Mouse (Mus musculus) liver, embryonic 13.5 days (tissue): ENCODE data around the gene Rapgefl1. TPM values are rescaled to one million over a fixed set of nuclear protein-coding genes. Genes with fewer than 3 reads are reported as not detected.
A peak's percentile ranks its signal among the peaks of the same experiment; 100 is the strongest.

Source experiments
- ATAC-seq: fragments of 200-750 bp; cut with Nextera tagmentation; 2 replicates; pipeline ENCODE4 v1.8.0; 2017; ENCODE audit warnings: low read depth, mild to moderate bottlenecking, moderate number of reproducible peaks, moderate library complexity
- DNase-seq: peaks from one replicate; pipeline ENCODE4 v3.0.0; 2022
- H3K27ac ChIP-seq: fragments of 300-500 bp; sonication (generic); 2 replicates; pipeline ENCODE4 v1.5.1; 2015; ENCODE audit warnings: moderate library complexity, mild to moderate bottlenecking, inconsistent platforms
- H3K27me3 ChIP-seq: fragments of 300-500 bp; sonication (generic); 2 replicates; pipeline ENCODE4 v1.6.1; 2015; ENCODE audit warnings: mild to moderate bottlenecking, inconsistent platforms
- H3K36me3 ChIP-seq: fragments of 300-500 bp; sonication (generic); 2 replicates; pipeline ENCODE4 v1.6.1; 2015; ENCODE audit warnings: mild to moderate bottlenecking, inconsistent platforms
- H3K4me1 ChIP-seq: fragments of 300-500 bp; sonication (generic); replicated peaks from 2 replicates; pipeline ENCODE4 v1.6.1; 2015; ENCODE audit warnings: inconsistent platforms
- H3K4me2 ChIP-seq: fragments of 300-500 bp; sonication (generic); 2 replicates; pipeline ENCODE4 v1.6.1; 2015; ENCODE audit warnings: inconsistent platforms, mild to moderate bottlenecking, moderate library complexity
- H3K4me3 ChIP-seq: fragments of 300-500 bp; sonication (generic); replicated peaks from 2 replicates; pipeline ENCODE4 v1.5.1; 2015; ENCODE audit warnings: mild to moderate bottlenecking, inconsistent platforms
- H3K9ac ChIP-seq: fragments of 300-500 bp; sonication (generic); 2 replicates; pipeline ENCODE4 v1.6.1; 2015; ENCODE audit warnings: mild to moderate bottlenecking, inconsistent platforms
- H3K9me3 ChIP-seq: fragments of 300-500 bp; sonication (generic); replicated peaks from 2 replicates; pipeline ENCODE4 v1.6.1; 2016; ENCODE audit warnings: inconsistent platforms
- WGBS: fragments of 180-500 bp; shearing (Covaris S2); methylation state at CpG from one replicate; pipeline ENCODE4 v1.1.7; 2015; ENCODE audit not compliant: insufficient replicate concordance; 5-methylcytosine and 5-hydroxymethylcytosine counted together
- polyA plus RNA-seq: library from polyadenylated mRNA; unstranded; fragments of >200 nt; fragmentation: Nextera tagmentation; extraction: Ambion mirVana; gene quantifications from 2 replicates; pipeline ENCODE4 v1.2.1, GENCODE M21; 2015

Gene Rapgefl1
- polyA plus RNA-seq, 1 experiment from 2014 or later: 0.23 TPM

DNA sequence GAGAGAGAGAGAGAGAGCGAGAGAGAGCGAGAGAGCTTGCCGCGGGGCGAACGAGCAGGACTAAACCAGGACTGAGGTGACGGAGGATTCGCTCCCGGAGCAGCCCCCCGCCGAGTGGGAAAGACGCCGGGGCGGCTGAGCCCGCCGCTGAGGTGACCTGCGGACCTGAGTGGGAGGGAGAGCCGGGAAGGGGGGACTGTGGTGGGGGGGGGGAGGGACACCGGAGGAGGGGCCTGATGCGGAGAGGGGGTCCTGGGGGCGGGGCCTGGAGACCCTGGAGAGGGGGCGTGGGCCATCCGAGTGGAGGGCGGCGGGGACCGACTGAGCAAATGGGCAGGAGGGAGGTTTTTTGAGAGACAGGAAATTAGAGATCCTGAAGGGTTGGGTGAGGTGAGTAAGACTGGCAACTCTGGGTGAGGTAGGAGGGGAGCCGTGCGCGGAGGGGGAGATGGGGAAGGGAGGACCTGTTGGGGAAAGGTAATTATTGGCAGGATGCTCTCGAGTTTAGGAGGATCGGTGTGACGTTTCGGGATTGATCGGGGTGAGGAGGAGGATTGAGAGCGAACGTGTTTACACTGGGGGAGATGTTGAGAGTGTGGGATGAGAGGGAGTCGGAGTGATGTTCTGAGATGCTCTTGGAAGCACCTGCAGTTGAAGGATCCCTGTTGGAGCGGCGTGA is 27.3 kb downstream of the Rapgefl1 start:
- peak overlapping the region; percentile 79 for H3K4me3 ChIP-seq
- no peaks in the 10 kb centered on the region for H3K9me3 ChIP-seq
- peaks cover 28% of the 10 kb centered on the region for H3K36me3 ChIP-seq
- ATAC-seq: peak; percentile 52
- H3K9ac ChIP-seq: peak overlapping the region; percentile 89
- H3K4me1 ChIP-seq: peaks cover 22% of the 10 kb centered on the region
- under 1% methylated on average over 39 of the region's 39 CpGs for WGBS
- peak overlapping the region; percentile 86 for H3K27ac ChIP-seq
- peak; percentile 27 for DNase-seq
- peak overlapping the region; percentile 85 for H3K4me2 ChIP-seq
- no peaks in the 10 kb centered on the region for H3K27me3 ChIP-seq

DNA sequence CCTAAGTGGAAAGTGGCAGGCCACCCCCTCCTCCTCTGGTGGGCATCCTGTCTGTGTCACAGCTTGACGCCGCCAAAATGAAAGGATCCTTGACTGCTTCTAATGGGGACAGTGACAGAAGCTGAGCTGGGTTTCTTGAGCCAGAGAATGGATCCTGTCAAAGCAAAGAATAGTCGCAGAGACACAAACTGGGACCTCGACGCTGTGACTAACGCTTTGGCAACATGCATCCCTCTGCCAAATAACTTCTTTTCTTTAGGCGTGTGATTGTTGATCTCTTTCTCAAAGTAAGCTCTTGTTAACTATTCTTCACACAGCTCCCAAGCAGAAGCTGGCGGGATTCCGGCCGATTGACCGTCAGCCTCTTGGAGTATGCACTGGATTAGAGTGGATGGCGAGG is 30.7 kb downstream of the Rapgefl1 start:
- 88% methylated on average over 12 of the region's 12 CpGs for WGBS
- Histone ChIP-seq H3K27me3 (no peaks in the 10 kb centered on the region), H3K36me3 (peaks cover 47% of the 10 kb centered on the region), H3K9me3 (no peaks in the 10 kb centered on the region), H3K9ac (no peak overlapping the region), H3K4me3 (no peak overlapping the region), H3K27ac (no peak overlapping the region), H3K4me1 (peaks cover 30% of the 10 kb centered on the region), H3K4me2 (no peak overlapping the region)
- no peak for ATAC-seq
- DNase-seq: no peak

DNA sequence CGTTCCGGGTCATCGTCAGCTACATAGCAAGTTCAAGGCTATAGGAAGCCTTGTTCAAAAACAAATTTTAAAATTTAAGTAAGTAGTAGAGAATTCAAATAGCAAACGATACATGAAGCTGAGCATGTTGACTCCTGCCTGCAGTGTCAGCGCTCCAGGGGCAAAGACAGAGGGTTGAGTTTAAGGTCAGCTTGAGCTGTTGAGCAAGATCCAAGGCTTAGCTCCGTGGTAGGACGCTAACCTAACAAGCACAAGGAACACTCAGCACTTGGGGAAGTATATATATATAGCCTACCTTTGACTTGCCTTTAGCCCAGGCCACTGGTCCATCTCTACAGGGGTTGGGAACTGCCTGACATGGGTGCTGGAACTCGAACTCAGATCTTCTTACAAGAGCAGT is 33.3 kb downstream of the Rapgefl1 start:
- H3K27me3 ChIP-seq: no peaks in the 10 kb centered on the region
- H3K9me3 ChIP-seq: no peaks in the 10 kb centered on the region
- WGBS: 84% methylated on average over 8 of the region's 8 CpGs
- DNase-seq (no peak), ATAC-seq (no peak)
- H3K4me1 ChIP-seq: peaks cover 25% of the 10 kb centered on the region
- H3K27ac ChIP-seq: no peak overlapping the region
- H3K4me3 ChIP-seq: no peak overlapping the region
- H3K4me2 ChIP-seq: no peak overlapping the region
- H3K9ac ChIP-seq: no peak overlapping the region
- peaks cover 49% of the 10 kb centered on the region for H3K36me3 ChIP-seq

DNA sequence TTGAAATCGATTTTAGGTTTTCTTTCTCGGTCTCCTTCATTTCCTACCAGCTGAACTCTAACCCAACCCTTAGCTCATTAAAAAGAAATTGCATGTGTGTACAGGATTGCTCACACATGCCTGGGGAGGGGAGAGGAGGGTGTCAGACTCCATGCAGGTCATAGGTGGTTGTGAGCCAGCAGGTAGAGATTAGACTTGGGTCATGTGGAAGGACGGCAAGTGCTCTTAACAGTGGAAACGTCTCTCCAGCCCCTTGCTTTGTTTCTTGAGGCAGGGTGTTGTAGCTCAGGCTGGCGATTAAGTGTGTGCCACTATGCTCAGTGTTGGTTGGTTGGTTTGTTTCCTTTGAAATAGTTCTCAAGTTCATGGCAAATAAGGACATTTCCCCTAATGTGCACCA is 34.2 kb downstream of the Rapgefl1 start:
- Histone ChIP-seq H3K27me3 (no peaks in the 10 kb centered on the region), H3K9me3 (no peaks in the 10 kb centered on the region), H3K9ac (no peak overlapping the region), H3K4me2 (no peak overlapping the region), H3K4me3 (no peak overlapping the region), H3K27ac (no peak overlapping the region), H3K4me1 (peaks cover 24% of the 10 kb centered on the region), H3K36me3 (peaks cover 50% of the 10 kb centered on the region)
- 77% methylated on average over 5 of the region's 5 CpGs for WGBS
- no peak for ATAC-seq
- DNase-seq: no peak

DNA sequence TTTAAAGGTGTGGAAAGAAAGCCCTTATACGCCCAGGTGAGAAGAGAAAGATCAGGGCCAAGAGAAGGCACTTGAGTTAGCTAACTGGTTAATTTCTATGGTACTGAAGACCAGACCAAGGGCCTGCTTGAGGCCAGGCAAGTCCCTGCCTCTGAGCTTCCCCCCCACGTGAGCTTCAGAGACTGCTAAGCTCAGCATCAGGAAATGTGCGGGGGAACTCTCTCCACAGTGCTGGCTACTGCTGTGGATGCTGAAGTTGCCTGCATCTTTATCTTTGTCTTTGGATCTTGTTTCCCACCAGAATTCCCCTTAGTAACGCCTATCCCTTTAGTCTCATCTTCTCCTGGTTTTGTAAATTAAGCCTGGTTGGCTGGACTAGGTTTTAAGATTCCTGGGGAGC is 34.8 kb downstream of the Rapgefl1 start:
- H3K27ac ChIP-seq: no peak overlapping the region
- 70% methylated on average over 4 of the region's 4 CpGs for WGBS
- H3K36me3 ChIP-seq: peaks cover 46% of the 10 kb centered on the region
- no peaks in the 10 kb centered on the region for H3K9me3 ChIP-seq
- DNase-seq: no peak
- no peak overlapping the region for H3K4me2 ChIP-seq
- no peaks in the 10 kb centered on the region for H3K27me3 ChIP-seq
- H3K4me3 ChIP-seq: no peak overlapping the region
- H3K4me1 ChIP-seq: peaks cover 24% of the 10 kb centered on the region
- no peak for ATAC-seq
- no peak overlapping the region for H3K9ac ChIP-seq

DNA sequence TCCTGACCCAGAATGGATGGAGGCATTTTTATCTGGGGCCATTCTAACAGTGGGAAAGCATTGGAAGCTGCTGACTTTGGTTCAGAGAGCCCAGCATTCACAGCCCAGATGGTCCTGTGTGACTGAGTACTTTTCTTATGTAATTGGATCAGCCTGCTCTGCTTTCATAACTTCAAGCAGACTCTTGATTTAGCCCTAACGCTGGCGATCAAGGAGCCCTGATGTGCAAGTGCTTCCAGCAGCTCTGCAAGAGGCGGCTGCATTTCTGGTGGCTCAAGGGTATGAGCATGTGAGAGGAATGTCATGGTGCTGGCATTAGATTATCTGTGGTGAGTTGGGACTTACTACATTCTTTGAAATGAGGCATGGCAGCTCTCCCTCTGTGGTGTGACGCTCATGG is 35.5 kb downstream of the Rapgefl1 start:
- WGBS: 85% methylated on average over 4 of the region's 4 CpGs
- H3K27ac ChIP-seq: no peak overlapping the region
- no peak overlapping the region for H3K4me3 ChIP-seq
- H3K4me2 ChIP-seq: no peak overlapping the region
- no peaks in the 10 kb centered on the region for H3K9me3 ChIP-seq
- ATAC-seq: no peak
- H3K36me3 ChIP-seq: peaks cover 40% of the 10 kb centered on the region
- H3K27me3 ChIP-seq: no peaks in the 10 kb centered on the region
- peaks cover 26% of the 10 kb centered on the region for H3K4me1 ChIP-seq
- H3K9ac ChIP-seq: no peak overlapping the region
- no peak for DNase-seq

DNA sequence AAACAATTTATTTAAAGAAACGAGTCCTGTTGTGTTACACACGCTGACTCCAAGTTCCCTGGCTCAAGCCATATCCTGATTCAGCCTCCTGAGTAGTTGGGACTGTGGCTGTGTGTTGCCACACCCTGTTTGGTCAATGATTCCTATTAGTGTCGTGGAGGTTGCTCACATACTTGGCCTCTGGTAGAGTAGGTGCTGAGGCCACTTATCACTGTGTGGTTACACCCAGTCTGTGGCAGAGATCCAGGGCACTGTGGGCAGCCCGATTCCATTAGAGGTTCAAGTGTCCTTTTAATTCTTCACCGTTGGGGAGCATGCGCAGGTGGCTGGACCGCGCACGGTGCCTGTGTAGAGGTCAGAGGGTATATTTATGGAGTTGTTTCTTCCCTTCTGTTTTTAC is 37.3 kb downstream of the Rapgefl1 start:
- H3K9me3 ChIP-seq: no peaks in the 10 kb centered on the region
- no peak overlapping the region for H3K9ac ChIP-seq
- ATAC-seq: peak; percentile 67
- H3K27ac ChIP-seq: no peak overlapping the region
- peaks cover 23% of the 10 kb centered on the region; the same call in 1 of the 2 replicates for H3K36me3 ChIP-seq
- H3K4me1 ChIP-seq: peaks cover 26% of the 10 kb centered on the region
- WGBS: 70% methylated on average over 9 of the region's 9 CpGs
- no peaks in the 10 kb centered on the region for H3K27me3 ChIP-seq
- no peak overlapping the region for H3K4me3 ChIP-seq
- H3K4me2 ChIP-seq: no peak overlapping the region
- DNase-seq: no peak

DNA sequence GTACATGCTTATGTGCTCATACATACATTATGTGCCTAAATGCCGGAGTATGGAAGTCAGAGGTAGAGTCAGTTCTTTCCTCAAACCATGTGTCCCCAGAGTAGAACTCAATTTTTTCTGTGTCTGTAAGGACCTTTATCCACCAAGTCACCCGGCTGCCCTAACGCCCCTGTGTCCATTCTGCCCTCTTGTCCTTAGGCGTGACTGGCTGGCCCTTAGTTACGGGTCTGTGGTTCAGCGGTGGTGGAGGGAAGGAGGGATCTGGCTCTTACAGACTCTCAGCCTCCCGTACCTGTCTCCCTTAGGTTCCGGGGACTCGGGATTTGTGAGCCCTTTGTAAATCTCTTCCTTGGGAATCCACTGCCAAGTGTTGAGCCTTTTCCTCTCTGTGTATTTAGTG is 40.4 kb downstream of the Rapgefl1 start:
- Histone ChIP-seq H3K4me2 (no peak overlapping the region), H3K4me1 (peaks cover 15% of the 10 kb centered on the region), H3K4me3 (no peak overlapping the region), H3K27ac (no peak overlapping the region), H3K9ac (no peak overlapping the region), H3K36me3 (peaks cover 18% of the 10 kb centered on the region; the same call in 1 of the 2 replicates), H3K9me3 (no peaks in the 10 kb centered on the region), H3K27me3 (no peaks in the 10 kb centered on the region)
- ATAC-seq: no peak
- DNase-seq: no peak
- WGBS: 83% methylated on average over 9 of the region's 9 CpGs

DNA sequence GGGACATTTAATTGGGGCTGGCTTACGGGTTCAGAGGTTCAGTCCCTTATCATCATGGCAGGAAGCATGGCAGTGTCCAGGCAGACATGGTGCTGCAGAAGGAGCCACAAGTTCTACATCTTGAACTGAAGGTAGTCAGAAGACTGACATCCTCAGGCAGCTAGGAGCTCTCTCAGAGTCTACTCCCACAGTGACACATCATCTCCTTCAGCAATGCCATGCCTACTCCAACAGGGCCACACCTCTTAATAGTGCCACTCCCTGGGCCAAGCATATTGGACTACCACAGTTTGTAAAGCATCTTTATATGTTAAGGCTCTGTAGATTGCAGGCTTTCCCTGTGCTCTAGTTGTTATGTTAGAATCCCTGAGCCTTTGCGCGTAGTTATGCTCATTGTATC is 51.1 kb downstream of the Rapgefl1 start:
- H3K36me3 ChIP-seq: peaks cover 80% of the 10 kb centered on the region
- DNase-seq (no peak), ATAC-seq (0 out of 2 replicates have a peak, but pooled peaks have one; percentile 60)
- H3K4me1 ChIP-seq: peaks cover 20% of the 10 kb centered on the region
- H3K4me2 ChIP-seq: no peak overlapping the region
- 88% methylated on average over 3 of the region's 3 CpGs for WGBS
- no peak overlapping the region for H3K4me3 ChIP-seq
- H3K9me3 ChIP-seq: no peaks in the 10 kb centered on the region
- no peaks in the 10 kb centered on the region for H3K27me3 ChIP-seq
- no peak overlapping the region for H3K27ac ChIP-seq
- no peak overlapping the region for H3K9ac ChIP-seq

DNA sequence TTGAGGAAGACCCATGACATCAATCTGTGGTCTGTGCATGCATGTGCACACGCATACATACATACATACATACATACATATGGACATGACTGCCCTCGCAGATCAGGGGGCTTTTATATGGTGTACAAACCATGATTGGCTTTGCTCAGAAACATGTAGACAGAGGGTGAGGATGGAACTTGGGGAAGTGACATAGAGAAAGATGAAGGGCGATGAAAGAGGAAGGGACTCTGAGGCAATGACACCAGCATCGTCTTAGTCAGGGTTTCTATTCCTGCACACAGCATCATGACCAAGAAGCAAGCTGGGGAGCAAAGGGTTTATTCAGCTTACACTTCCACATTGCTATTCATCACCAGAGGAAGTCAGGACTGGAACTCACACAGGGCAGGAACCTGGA is 52.5 kb downstream of the Rapgefl1 start:
- Histone ChIP-seq H3K4me3 (no peak overlapping the region), H3K27me3 (no peaks in the 10 kb centered on the region), H3K9ac (no peak overlapping the region), H3K9me3 (no peaks in the 10 kb centered on the region), H3K36me3 (peaks cover 94% of the 10 kb centered on the region), H3K4me2 (no peak overlapping the region), H3K4me1 (peaks cover 20% of the 10 kb centered on the region), H3K27ac (no peak overlapping the region)
- ATAC-seq (no peak), DNase-seq (no peak)
- 76% methylated on average over 4 of the region's 4 CpGs for WGBS

DNA sequence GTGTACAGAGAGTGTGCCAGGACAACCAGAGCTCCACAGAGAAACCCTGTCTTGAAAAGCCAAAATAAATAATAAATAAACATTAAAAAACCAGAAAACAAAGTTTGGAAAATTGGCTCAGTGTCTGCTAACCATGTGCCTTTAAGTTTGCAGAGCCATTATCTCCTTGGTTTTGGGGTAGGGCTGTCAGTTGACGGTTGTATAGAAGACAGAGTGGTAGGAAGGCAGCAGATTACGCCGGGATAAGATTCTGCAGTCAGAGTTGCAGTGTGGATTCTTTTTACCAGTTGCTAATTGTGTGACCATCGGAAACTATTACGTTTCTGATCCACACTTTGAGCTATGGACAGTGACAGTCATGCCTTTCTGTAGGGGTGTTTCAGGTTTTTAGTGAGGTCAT is 53.4 kb downstream of the Rapgefl1 start:
- WGBS: 56% methylated on average over 5 of the region's 5 CpGs
- H3K4me3 ChIP-seq: no peak overlapping the region
- H3K4me1 ChIP-seq: peaks cover 20% of the 10 kb centered on the region
- H3K36me3 ChIP-seq: peaks cover 93% of the 10 kb centered on the region
- no peaks in the 10 kb centered on the region for H3K9me3 ChIP-seq
- H3K9ac ChIP-seq: no peak overlapping the region
- no peaks in the 10 kb centered on the region for H3K27me3 ChIP-seq
- no peak overlapping the region for H3K4me2 ChIP-seq
- ATAC-seq: no peak
- DNase-seq: no peak
- no peak overlapping the region for H3K27ac ChIP-seq

DNA sequence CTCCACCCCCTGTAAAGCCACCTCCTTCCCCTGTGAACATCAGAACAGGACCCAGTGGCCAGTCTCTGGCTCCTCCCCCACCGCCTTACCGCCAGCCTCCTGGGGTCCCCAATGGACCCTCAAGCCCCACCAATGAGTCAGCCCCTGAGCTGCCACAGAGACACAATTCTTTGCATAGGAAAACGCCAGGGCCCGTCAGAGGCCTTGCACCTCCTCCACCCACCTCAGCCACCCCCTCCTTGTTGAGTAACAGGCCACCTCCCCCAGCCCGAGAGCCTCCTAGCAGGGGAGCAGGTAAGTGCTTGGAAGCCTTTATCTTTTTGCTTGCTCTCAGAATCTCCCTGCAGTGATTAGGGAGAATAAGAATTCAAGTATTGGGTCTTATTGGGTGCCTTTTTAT is 55.8 kb downstream of the Rapgefl1 start:
- no peak for DNase-seq

More for the DNA sequence above, 55.8 kb downstream of the Rapgefl1 start:
- H3K9me3 ChIP-seq: no peaks in the 10 kb centered on the region
- ATAC-seq: no peak
- H3K4me3 ChIP-seq: no peak overlapping the region
- H3K36me3 ChIP-seq: peaks cover 93% of the 10 kb centered on the region
- no peak overlapping the region for H3K27ac ChIP-seq
- peaks cover 20% of the 10 kb centered on the region for H3K4me1 ChIP-seq
- no peak overlapping the region for H3K4me2 ChIP-seq
- WGBS: 83% methylated on average over 5 of the region's 5 CpGs
- H3K27me3 ChIP-seq: no peaks in the 10 kb centered on the region
- H3K9ac ChIP-seq: no peak overlapping the region
